Mouse (Mus musculus) liver, embryonic 14.5 days (tissue): ENCODE measurements at regions not wholly inside any gene's neighbourhood (a gene's known extent, or its start where the extent isn't known, plus 50 kb on each side); places are given as distances from the start of the nearest gene placed in this dataset.

Source experiments
- ATAC-seq: fragments of 200-750 bp; cut with Nextera tagmentation; 2 replicates; pipeline ENCODE4 v1.8.0; 2017; ENCODE audit warnings: moderate number of reproducible peaks, mild to moderate bottlenecking, moderate library complexity; ENCODE audit not compliant: insufficient read depth
- DNase-seq, 3 experiments: peaks; one replicate each; pipeline ENCODE4 v3.0.0-alpha.2; 2012 to 2013; ENCODE audit warnings: low read depth in 3 of 3, low spot score in 3 of 3
- H3K27ac ChIP-seq: fragments of 300-500 bp; sonication (generic); 2 replicates; pipeline ENCODE4 v1.5.1; 2014; ENCODE audit warnings: moderate library complexity, mild to moderate bottlenecking, control low read depth, inconsistent platforms
- H3K27me3 ChIP-seq: fragments of 300-500 bp; sonication (generic); 2 replicates; pipeline ENCODE4 v1.6.1; 2014; ENCODE audit warnings: mild to moderate bottlenecking, low read length, moderate library complexity; ENCODE audit not compliant: control insufficient read depth, insufficient read depth
- H3K36me3 ChIP-seq: fragments of 300-500 bp; sonication (generic); replicated peaks from 2 replicates; pipeline ENCODE4 v1.6.1; 2014; ENCODE audit warnings: low read depth; ENCODE audit not compliant: control insufficient read depth, insufficient read depth
- H3K4me1 ChIP-seq, 2 experiments: fragments of 200-500 bp in 1 of 2; fragments of 300-500 bp in 1 of 2; sonication (generic) in 1 of 2; replicated peaks; 2 replicates each; pipeline ENCODE4 v1.6.1; 2012 to 2014; ENCODE audit warnings: antibody characterized with exemption in 1 of 2, inconsistent platforms in 1 of 2, low read length in 1 of 2; ENCODE audit not compliant: control insufficient read depth in 2 of 2, insufficient read depth in 2 of 2
- H3K4me2 ChIP-seq: fragments of 300-500 bp; sonication (generic); 2 replicates; pipeline ENCODE4 v1.6.1; 2014; ENCODE audit warnings: low read depth, mild to moderate bottlenecking, control low read depth, moderate library complexity
- H3K4me3 ChIP-seq, 2 experiments: fragments of 200-500 bp in 1 of 2; fragments of 300-500 bp in 1 of 2; sonication (generic) in 1 of 2; 2 replicates each; pipeline ENCODE4 v1.5.1; 2012 to 2014; ENCODE audit warnings: low read depth in 2 of 2, low read length in 2 of 2, mild to moderate bottlenecking in 2 of 2, control low read depth in 1 of 2, inconsistent platforms in 1 of 2, moderate library complexity in 1 of 2; ENCODE audit not compliant: insufficient read depth in 1 of 2
- H3K9ac ChIP-seq: fragments of 300-500 bp; sonication (generic); replicated peaks from 2 replicates; pipeline ENCODE4 v1.6.1; 2014; ENCODE audit warnings: mild to moderate bottlenecking, control low read depth, moderate library complexity
- H3K9me3 ChIP-seq: fragments of 300-500 bp; sonication (generic); 2 replicates; pipeline ENCODE4 v1.6.1; 2016; ENCODE audit warnings: low read length, mixed read lengths; ENCODE audit not compliant: control insufficient read depth
- CTCF ChIP-seq: IDR thresholded peaks from 2 replicates; pipeline ENCODE4 v1.5.1; 2016; ENCODE audit warnings: antibody characterized with exemption, low read depth, control low read depth
- EP300 ChIP-seq: IDR thresholded peaks from 2 replicates; pipeline ENCODE4 v1.6.1; 2016; ENCODE audit warnings: antibody characterized with exemption, low read depth
- WGBS: fragments of 180-500 bp; shearing (Covaris S2); extraction: QIAGEN DNeasy Blood & Tissue Kit; methylation state at CpG from one replicate; pipeline ENCODE4 v1.1.7; 2014; ENCODE audit not compliant: insufficient replicate concordance; 5-methylcytosine and 5-hydroxymethylcytosine counted together

DNA sequence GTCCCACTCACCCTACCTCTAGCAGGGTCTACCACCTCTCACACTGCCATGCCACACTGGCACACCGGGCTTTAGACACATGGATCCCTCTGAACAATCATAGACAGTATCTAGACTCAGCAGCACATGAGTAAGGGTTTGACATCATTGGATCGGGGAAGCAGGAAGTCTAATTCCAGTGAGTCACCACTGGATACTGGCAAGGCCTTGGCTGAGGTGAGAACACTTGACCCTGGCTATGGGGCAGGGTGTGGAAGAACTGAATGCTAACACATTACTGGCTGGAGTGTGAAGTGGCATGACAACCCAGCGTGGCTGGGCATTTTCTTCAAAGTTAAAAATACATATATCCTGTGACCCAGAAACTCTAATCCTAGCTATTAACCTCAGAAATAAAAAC is 114.4 kb downstream of the H2afy start:
- Histone ChIP-seq H3K4me3 (no peak overlapping the region), H3K9me3 (no peaks in the 10 kb centered on the region), H3K4me2 (no peak overlapping the region), H3K9ac (no peak overlapping the region), H3K27me3 (no peaks in the 10 kb centered on the region), H3K36me3 (no peaks in the 10 kb centered on the region), H3K4me1 (no peaks in the 10 kb centered on the region), H3K27ac (no peak overlapping the region)
- no peak for DNase-seq
- ATAC-seq = no peak
- no peak for TF ChIP-seq CTCF
- no peak for TF ChIP-seq EP300
- 55% methylated on average over 3 of the region's 3 CpGs for WGBS

GRCm38 (mm10) chr13:56014006-56014405 is 122.2 kb downstream of the H2afy start:
- Histone ChIP-seq H3K4me1 (no peaks in the 10 kb centered on the region), H3K27me3 (no peaks in the 10 kb centered on the region), H3K36me3 (no peaks in the 10 kb centered on the region), H3K4me2 (no peak overlapping the region), H3K9ac (no peak overlapping the region), H3K4me3 (no peak overlapping the region), H3K27ac (no peak overlapping the region), H3K9me3 (no peaks in the 10 kb centered on the region)
- ATAC-seq (no peak), DNase-seq (no peak)
- TF ChIP-seq EP300 = no peak
- TF ChIP-seq CTCF = no peak

DNA sequence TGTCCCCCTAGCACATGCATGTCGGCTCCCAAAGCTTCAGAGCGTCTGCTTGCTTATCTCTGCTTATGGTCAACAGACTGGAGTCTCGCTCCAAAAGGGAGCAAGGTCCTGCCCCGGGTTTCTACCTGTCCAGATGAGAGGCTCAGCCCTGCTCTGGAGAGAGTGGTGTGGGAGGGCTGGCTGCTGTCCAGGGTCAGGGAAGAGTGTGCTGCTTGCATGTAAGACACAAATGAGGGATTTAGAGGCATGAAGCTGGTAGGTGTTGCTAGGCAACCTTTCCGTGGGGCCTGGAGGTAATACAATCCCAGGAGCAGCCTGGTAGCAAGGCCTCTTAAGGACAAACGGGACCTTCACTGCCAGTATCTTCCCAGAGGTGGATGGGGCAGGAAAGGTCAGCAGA is 125.7 kb downstream of the H2afy start:
- DNase-seq (no peak), ATAC-seq (no peak)
- Histone ChIP-seq H3K9ac (no peak overlapping the region), H3K9me3 (no peaks in the 10 kb centered on the region), H3K4me2 (no peak overlapping the region), H3K27ac (no peak overlapping the region), H3K27me3 (no peaks in the 10 kb centered on the region), H3K4me1 (no peaks in the 10 kb centered on the region), H3K36me3 (no peaks in the 10 kb centered on the region), H3K4me3 (no peak overlapping the region)
- TF ChIP-seq CTCF = no peak
- no peak for TF ChIP-seq EP300
- WGBS = 46% methylated on average over 6 of the region's 6 CpGs

- no peak for DNase-seq
- no peaks in the 10 kb centered on the region for H3K36me3 ChIP-seq
- no peak overlapping the region for H3K4me2 ChIP-seq
- 62% methylated on average over 2 of the region's 2 CpGs for WGBS
- no peak for ATAC-seq
- TF ChIP-seq CTCF (no peak), EP300 (no peak)
- H3K27ac ChIP-seq = no peak overlapping the region
- no peaks in the 10 kb centered on the region for H3K4me1 ChIP-seq
- H3K4me3 ChIP-seq = no peak overlapping the region
- H3K27me3 ChIP-seq = no peaks in the 10 kb centered on the region
- no peak overlapping the region for H3K9ac ChIP-seq
- no peaks in the 10 kb centered on the region for H3K9me3 ChIP-seq
Measured at GRCm38 (mm10) chr13:56006827-56007226, 129.3 kb downstream of the H2afy start.

GRCm38 (mm10) chr13:56005746-56006145 is 130.4 kb downstream of the H2afy start:
- no peaks in the 10 kb centered on the region for H3K4me1 ChIP-seq
- ATAC-seq (no peak), DNase-seq (no peak)
- no peak overlapping the region for H3K4me2 ChIP-seq
- TF ChIP-seq EP300 (no peak), CTCF (no peak)
- WGBS = 65% methylated on average over 3 of the region's 3 CpGs
- no peaks in the 10 kb centered on the region for H3K36me3 ChIP-seq
- H3K9me3 ChIP-seq = no peaks in the 10 kb centered on the region
- no peak overlapping the region for H3K4me3 ChIP-seq
- no peaks in the 10 kb centered on the region for H3K27me3 ChIP-seq
- H3K9ac ChIP-seq = no peak overlapping the region
- H3K27ac ChIP-seq = no peak overlapping the region
